Mouse (Mus musculus) heart, embryonic 11.5 days (tissue): ENCODE results near the gene Pbx2. TPM values are rescaled to one million over a fixed set of nuclear protein-coding genes. Genes with fewer than 3 reads are reported as not detected.

ENCODE experiments used
- ATAC-seq: fragments of 200-750 bp; cut with Nextera tagmentation; replicated peaks from 2 replicates; pipeline ENCODE4 v1.8.0; 2017; ENCODE audit warnings: moderate library complexity; ENCODE audit not compliant: insufficient number of reproducible peaks, low FRiP score, low TSS enrichment
- H3K27ac ChIP-seq: fragments of 300-500 bp; sonication (generic); 2 replicates; pipeline ENCODE4 v1.5.1; 2014; ENCODE audit warnings: mild to moderate bottlenecking, low read depth, low read length
- H3K27me3 ChIP-seq: fragments of 300-500 bp; sonication (generic); 2 replicates; pipeline ENCODE4 v1.6.1; 2014; ENCODE audit warnings: mild to moderate bottlenecking, low read length, mixed read lengths; ENCODE audit not compliant: control insufficient read depth, insufficient read depth
- H3K36me3 ChIP-seq: fragments of 300-500 bp; sonication (generic); 2 replicates; pipeline ENCODE4 v1.6.1; 2014; ENCODE audit warnings: mild to moderate bottlenecking, low read length, moderate library complexity, mixed read lengths; ENCODE audit not compliant: control insufficient read depth, insufficient read depth
- H3K4me1 ChIP-seq: fragments of 300-500 bp; sonication (generic); 2 replicates; pipeline ENCODE4 v1.6.1; 2014; ENCODE audit warnings: low read length; ENCODE audit not compliant: control insufficient read depth, insufficient read depth
- H3K4me2 ChIP-seq: fragments of 300-500 bp; sonication (generic); 2 replicates; pipeline ENCODE4 v1.6.1; 2014; ENCODE audit warnings: mild to moderate bottlenecking, moderate library complexity
- H3K4me3 ChIP-seq: fragments of 300-500 bp; sonication (generic); 2 replicates; pipeline ENCODE4 v1.5.1; 2014; ENCODE audit warnings: low read depth, low read length
- H3K9ac ChIP-seq: fragments of 300-500 bp; sonication (generic); 2 replicates; pipeline ENCODE4 v1.6.1; 2014; ENCODE audit warnings: mild to moderate bottlenecking, low read depth, low read length, moderate library complexity
- H3K9me3 ChIP-seq: fragments of 300-500 bp; sonication (generic); replicated peaks from 2 replicates; pipeline ENCODE4 v1.6.1; 2016; ENCODE audit warnings: low read length; ENCODE audit not compliant: control insufficient read depth
- WGBS: fragments of 180-500 bp; shearing (Covaris S2); extraction: QIAGEN DNeasy Blood & Tissue Kit; methylation state at CpG from one replicate; pipeline ENCODE4 v1.1.7; 2014; ENCODE audit not compliant: insufficient replicate concordance; 5-methylcytosine and 5-hydroxymethylcytosine counted together
- polyA plus RNA-seq: library from polyadenylated mRNA; unstranded; fragments of >200 nt; fragmentation: Nextera tagmentation; extraction: Ambion mirVana; gene quantifications from 2 replicates; pipeline ENCODE4 v1.2.1, GENCODE M21; 2014

Gene Pbx2
- polyA plus RNA-seq, 1 experiment from 2014 or later = 12.5 TPM

DNA sequence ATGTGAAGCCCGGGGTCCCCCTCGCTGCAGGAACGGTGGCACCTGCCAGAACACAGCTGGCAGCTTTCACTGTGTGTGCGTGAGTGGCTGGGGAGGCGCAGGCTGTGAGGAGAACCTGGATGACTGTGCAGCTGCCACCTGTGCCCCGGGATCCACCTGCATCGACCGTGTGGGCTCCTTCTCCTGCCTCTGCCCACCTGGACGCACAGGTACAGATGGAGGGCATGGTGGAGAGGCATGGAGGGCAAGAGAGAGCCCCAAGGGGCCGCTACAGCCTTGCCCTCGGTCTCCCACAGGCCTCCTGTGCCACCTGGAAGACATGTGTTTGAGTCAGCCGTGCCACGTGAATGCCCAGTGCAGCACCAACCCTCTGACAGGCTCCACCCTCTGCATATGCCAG, 22.6 kb upstream of the Pbx2 start:
- peaks cover 9% of the 10 kb centered on the region; the same call in 1 of the 2 replicates for H3K27me3 ChIP-seq
- no peak overlapping the region for H3K4me3 ChIP-seq
- H3K4me1 ChIP-seq = peaks cover 7% of the 10 kb centered on the region; the same call in 1 of the 2 replicates
- WGBS = 73% methylated on average over 13 of the region's 13 CpGs
- H3K9ac ChIP-seq = no peak overlapping the region
- 0 out of 2 replicates have a peak, but pooled peaks cover 2% of the 10 kb centered on the region for H3K9me3 ChIP-seq
- ATAC-seq = no peak
- no peak overlapping the region for H3K27ac ChIP-seq
- no peaks in the 10 kb centered on the region for H3K36me3 ChIP-seq
- H3K4me2 ChIP-seq = no peak overlapping the region

DNA sequence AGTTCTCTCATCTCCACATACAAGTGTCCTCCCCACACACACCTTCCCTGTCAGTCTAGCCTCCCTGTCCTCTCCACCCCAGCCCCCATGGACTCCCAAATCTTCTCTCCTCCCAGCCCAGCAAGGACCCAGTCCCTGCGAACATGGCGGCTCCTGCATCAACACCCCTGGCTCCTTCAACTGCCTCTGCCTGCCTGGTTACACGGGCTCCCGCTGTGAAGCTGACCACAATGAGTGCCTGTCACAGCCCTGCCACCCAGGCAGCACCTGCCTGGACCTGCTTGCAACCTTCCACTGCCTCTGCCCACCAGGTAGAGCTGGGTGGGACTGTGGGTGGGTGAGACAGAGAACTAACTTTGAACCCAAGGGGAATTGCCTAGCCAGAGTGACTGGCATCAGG, 21.1 kb upstream of the Pbx2 start:
- H3K4me3 ChIP-seq = no peak overlapping the region
- H3K36me3 ChIP-seq = no peaks in the 10 kb centered on the region
- H3K4me2 ChIP-seq = no peak overlapping the region
- H3K9me3 ChIP-seq = 0 out of 2 replicates have a peak, but pooled peaks cover 2% of the 10 kb centered on the region
- no peaks in the 10 kb centered on the region for H3K4me1 ChIP-seq
- no peak overlapping the region for H3K27ac ChIP-seq
- 69% methylated on average over 4 of the region's 4 CpGs for WGBS
- no peak for ATAC-seq
- H3K27me3 ChIP-seq = peaks cover 11% of the 10 kb centered on the region; the same call in 1 of the 2 replicates
- no peak overlapping the region for H3K9ac ChIP-seq

- no peak overlapping the region for H3K27ac ChIP-seq
- H3K4me2 ChIP-seq = no peak overlapping the region
- H3K4me1 ChIP-seq = no peaks in the 10 kb centered on the region
- H3K9me3 ChIP-seq = 0 out of 2 replicates have a peak, but pooled peaks cover 2% of the 10 kb centered on the region
- H3K36me3 ChIP-seq = no peaks in the 10 kb centered on the region
- ATAC-seq = no peak
- H3K9ac ChIP-seq = no peak overlapping the region
- WGBS = 16% methylated on average over 5 of the region's 5 CpGs
- peaks cover 11% of the 10 kb centered on the region; the same call in 1 of the 2 replicates for H3K27me3 ChIP-seq
- H3K4me3 ChIP-seq = no peak overlapping the region
These were observed 19.2 kb upstream of the Pbx2 start for GRCm38 (mm10) chr17:34571875-34572274.

DNA sequence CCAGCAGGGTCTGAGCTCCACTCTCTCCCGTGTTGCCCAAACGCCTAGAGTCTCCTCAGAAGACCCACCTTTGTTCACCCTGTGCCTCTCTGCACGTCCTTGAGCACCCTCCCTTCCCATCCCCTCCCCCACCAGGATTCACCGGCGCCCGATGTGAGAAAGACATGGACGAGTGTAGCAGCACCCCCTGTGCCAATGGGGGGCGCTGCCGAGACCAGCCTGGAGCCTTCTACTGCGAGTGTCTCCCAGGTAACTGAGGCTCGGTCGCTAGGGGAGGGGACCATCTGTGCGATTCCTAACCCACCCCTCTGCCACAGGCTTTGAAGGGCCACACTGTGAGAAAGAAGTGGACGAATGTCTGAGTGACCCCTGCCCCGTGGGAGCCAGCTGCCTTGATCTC, 18.7 kb upstream of the Pbx2 start:
- H3K27ac ChIP-seq = no peak overlapping the region
- 13% methylated on average over 15 of the region's 15 CpGs for WGBS
- no peak for ATAC-seq

DNA sequence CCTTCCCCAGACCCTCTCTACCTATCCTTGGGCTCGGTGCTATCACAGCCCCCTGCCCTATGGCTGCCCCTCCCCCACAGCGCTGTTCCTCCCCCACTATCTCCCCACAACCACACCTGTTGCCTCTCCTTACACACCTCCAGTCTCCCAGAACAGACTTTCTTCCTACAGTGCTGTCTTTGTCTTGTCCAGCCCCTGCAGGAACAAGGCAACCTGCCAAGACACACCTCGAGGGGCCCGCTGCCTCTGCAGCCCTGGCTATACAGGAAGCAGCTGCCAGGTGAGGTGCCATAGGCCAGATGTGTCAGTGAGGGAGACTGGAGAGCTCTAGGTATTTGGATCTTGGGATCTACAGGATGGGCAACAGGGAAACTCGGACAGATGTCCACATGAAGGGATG, 14.5 kb upstream of the Pbx2 start:
- Histone ChIP-seq H3K4me2 (no peak overlapping the region), H3K9me3 (0 out of 2 replicates have a peak, but pooled peaks cover 2% of the 10 kb centered on the region), H3K27me3 (peaks cover 2% of the 10 kb centered on the region; the same call in 1 of the 2 replicates), H3K9ac (no peak overlapping the region), H3K36me3 (no peaks in the 10 kb centered on the region), H3K27ac (no peak overlapping the region), H3K4me1 (no peaks in the 10 kb centered on the region), H3K4me3 (no peak overlapping the region)
- WGBS = 70% methylated on average over 5 of the region's 5 CpGs
- ATAC-seq = no peak

More for the DNA sequence above, 18.7 kb upstream of the Pbx2 start:
- Histone ChIP-seq H3K4me1 (no peaks in the 10 kb centered on the region), H3K4me2 (no peak overlapping the region), H3K4me3 (no peak overlapping the region), H3K27me3 (peaks cover 6% of the 10 kb centered on the region; the same call in 1 of the 2 replicates), H3K9me3 (0 out of 2 replicates have a peak, but pooled peaks cover 2% of the 10 kb centered on the region), H3K36me3 (no peaks in the 10 kb centered on the region), H3K9ac (no peak overlapping the region)

DNA sequence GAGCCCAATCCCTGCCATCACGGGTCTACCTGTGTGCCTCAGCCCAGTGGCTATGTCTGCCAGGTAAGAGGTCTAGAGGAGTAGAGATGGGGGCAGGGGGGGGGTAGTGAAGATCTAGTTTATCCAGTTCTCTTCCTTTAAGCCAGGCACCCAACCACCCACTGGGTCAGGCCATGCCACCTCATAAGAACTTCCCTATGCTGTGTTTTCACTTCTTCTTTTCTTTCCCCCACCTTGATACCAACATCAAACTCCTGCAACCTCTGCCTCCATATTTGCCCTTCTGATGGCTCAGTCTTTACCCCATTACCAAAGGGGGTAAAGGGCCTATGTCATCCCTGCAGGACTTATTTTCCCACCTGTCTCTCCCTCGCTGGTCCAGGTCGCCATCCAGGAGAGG, 13.0 kb upstream of the Pbx2 start:
- Histone ChIP-seq H3K9me3 (no peaks in the 10 kb centered on the region), H3K36me3 (no peaks in the 10 kb centered on the region), H3K4me1 (no peaks in the 10 kb centered on the region), H3K27me3 (0 out of 2 replicates have a peak, but pooled peaks cover 2% of the 10 kb centered on the region), H3K9ac (no peak overlapping the region), H3K27ac (no peak overlapping the region), H3K4me3 (no peak overlapping the region), H3K4me2 (no peak overlapping the region)
- WGBS = 81% methylated on average over 3 of the region's 3 CpGs
- ATAC-seq = no peak

DNA sequence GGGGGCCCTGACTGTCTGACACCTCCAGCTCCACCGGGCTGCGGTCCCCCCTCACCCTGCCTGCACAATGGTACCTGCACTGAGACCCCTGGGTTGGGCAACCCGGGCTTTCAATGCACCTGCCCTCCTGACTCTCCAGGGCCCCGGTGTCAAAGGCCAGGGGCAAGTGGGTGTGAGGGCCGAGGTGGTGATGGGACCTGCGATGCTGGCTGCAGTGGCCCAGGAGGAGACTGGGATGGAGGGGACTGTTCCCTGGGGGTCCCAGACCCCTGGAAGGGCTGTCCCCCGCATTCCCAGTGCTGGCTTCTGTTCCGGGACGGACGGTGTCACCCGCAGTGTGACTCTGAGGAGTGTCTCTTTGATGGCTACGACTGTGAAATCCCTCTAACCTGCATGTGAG, 8.5 kb upstream of the Pbx2 start:
- no peak overlapping the region for H3K4me2 ChIP-seq
- no peaks in the 10 kb centered on the region for H3K36me3 ChIP-seq
- H3K4me1 ChIP-seq = peaks cover 7% of the 10 kb centered on the region; the same call in 1 of the 2 replicates
- H3K27me3 ChIP-seq = no peaks in the 10 kb centered on the region
- H3K4me3 ChIP-seq = no peak overlapping the region
- WGBS = 80% methylated on average over 12 of the region's 12 CpGs
- no peak for ATAC-seq
- no peak overlapping the region for H3K27ac ChIP-seq
- no peaks in the 10 kb centered on the region for H3K9me3 ChIP-seq
- no peak overlapping the region for H3K9ac ChIP-seq

GRCm38 (mm10) chr17:34583397-34583796, 7.7 kb upstream of the Pbx2 start:
- WGBS = 61% methylated on average over 7 of the region's 7 CpGs
- H3K27me3 ChIP-seq = no peaks in the 10 kb centered on the region
- H3K4me1 ChIP-seq = peaks cover 13% of the 10 kb centered on the region; the same call in 1 of the 2 replicates
- no peak for ATAC-seq
- H3K4me2 ChIP-seq = no peak overlapping the region
- no peak overlapping the region for H3K9ac ChIP-seq
- H3K36me3 ChIP-seq = no peaks in the 10 kb centered on the region
- H3K9me3 ChIP-seq = no peaks in the 10 kb centered on the region
- H3K27ac ChIP-seq = no peak overlapping the region
- no peak overlapping the region for H3K4me3 ChIP-seq

- H3K4me3 ChIP-seq = no peak overlapping the region
- no peak overlapping the region for H3K9ac ChIP-seq
- 83% methylated on average over 8 of the region's 8 CpGs for WGBS
- no peaks in the 10 kb centered on the region for H3K27me3 ChIP-seq
- ATAC-seq = no peak
- no peaks in the 10 kb centered on the region for H3K36me3 ChIP-seq
- peaks cover 14% of the 10 kb centered on the region; the same call in 1 of the 2 replicates for H3K4me1 ChIP-seq
- H3K9me3 ChIP-seq = no peaks in the 10 kb centered on the region
- H3K27ac ChIP-seq = no peak overlapping the region
- no peak overlapping the region for H3K4me2 ChIP-seq
These were observed 7.2 kb upstream of the Pbx2 start for GRCm38 (mm10) chr17:34583819-34584218.
